Mouse (Mus musculus) CH12.LX (cell line): Measurements from ENCODE around the gene Chd2. TPM values are rescaled to one million over a fixed set of nuclear protein-coding genes. Genes with fewer than 3 reads are reported as not detected.
"Not testable (repeated sequence)": the region's sequence is repeated elsewhere in the genome, so short reads cannot be mapped to it uniquely, and the experiment has no call there.

Experiments
- DNase-seq: peaks from one replicate; pipeline ENCODE4 v3.0.0-alpha.2; 2013; ENCODE audit errors: extremely low read depth
- H3K27ac ChIP-seq: 2 replicates; pipeline ENCODE4 v1.5.1; 2012; ENCODE audit warnings: low read depth, mild to moderate bottlenecking, control low read depth, moderate library complexity; ENCODE audit not compliant: insufficient read depth
- H3K27me3 ChIP-seq: replicated peaks from 2 replicates; pipeline ENCODE3; 2012; ENCODE audit warnings: inconsistent platforms
- H3K36me3 ChIP-seq, 2 experiments: replicated peaks in 1 of 2; 2 replicates each; pipeline versions ENCODE3 to v1.6.1; 2012; ENCODE audit warnings: inconsistent platforms in 1 of 2, low read length in 1 of 2, mild to moderate bottlenecking in 1 of 2, mixed read lengths in 1 of 2, moderate library complexity in 1 of 2; ENCODE audit not compliant: control insufficient read depth in 1 of 2, insufficient read depth in 1 of 2
- H3K4me1 ChIP-seq, 2 experiments: 2 replicates each; pipeline ENCODE4 v1.6.1; 2012; ENCODE audit warnings: inconsistent platforms in 1 of 2, moderate library complexity in 1 of 2; ENCODE audit not compliant: insufficient read depth in 2 of 2, control insufficient read depth in 1 of 2
- H3K4me2 ChIP-seq: 2 replicates; pipeline ENCODE4 v1.6.1; 2012; ENCODE audit warnings: low read depth, mild to moderate bottlenecking, control low read depth; ENCODE audit not compliant: poor library complexity, insufficient read depth, severe bottlenecking
- H3K4me3 ChIP-seq, 3 experiments: fragments of 150-350 bp in 1 of 3; sonication (generic) in 1 of 3; replicated peaks in 1 of 3; 2 replicates each; pipeline versions ENCODE3 to v1.5.1; 2011 to 2012; ENCODE audit warnings: low read depth in 2 of 3, low read length in 2 of 3, mild to moderate bottlenecking in 2 of 3, moderate library complexity in 2 of 3, control low read depth in 1 of 3, improper control_type of control experiment in 1 of 3, inconsistent platforms in 1 of 3, mixed read lengths in 1 of 3; ENCODE audit not compliant: poor library complexity in 1 of 3
- H3K79me2 ChIP-seq: replicated peaks from 2 replicates; pipeline ENCODE4 v1.6.1; 2012; ENCODE audit warnings: mild to moderate bottlenecking, moderate library complexity; ENCODE audit not compliant: control insufficient read depth, poor library complexity, insufficient read depth, severe bottlenecking; ENCODE audit errors: extremely low read depth
- H3K9ac ChIP-seq: 2 replicates; pipeline ENCODE4 v1.6.1; 2012; ENCODE audit warnings: low read depth, mild to moderate bottlenecking, control low read depth, moderate library complexity; ENCODE audit not compliant: insufficient read depth
- H3K9me3 ChIP-seq: replicated peaks from 2 replicates; pipeline ENCODE3; 2012; ENCODE audit warnings: low read length, inconsistent platforms, mixed read lengths
- BHLHE40 ChIP-seq: IDR thresholded peaks from 2 replicates; pipeline ENCODE4 v1.6.1; 2011; ENCODE audit warnings: mild to moderate bottlenecking, low read depth, low read length, improper control_type of control experiment
- CTCF ChIP-seq, 2 experiments: IDR thresholded peaks in 1 of 2; conservative IDR thresholded peaks in 1 of 2; 2 replicates each; pipeline ENCODE4 v1.5.1; 2011 to 2012; ENCODE audit warnings: low read depth in 2 of 2, low read length in 2 of 2, improper control_type of control experiment in 1 of 2, inconsistent platforms in 1 of 2, mild to moderate bottlenecking in 1 of 2, moderate library complexity in 1 of 2
- KAT2A ChIP-seq: IDR thresholded peaks from 2 replicates; pipeline ENCODE4 v1.6.1; 2012; ENCODE audit warnings: low read length, improper control_type of control experiment, inconsistent platforms; ENCODE audit not compliant: insufficient replicate concordance
- MAFK ChIP-seq: IDR thresholded peaks from 2 replicates; pipeline ENCODE4 v1.6.1; 2011; ENCODE audit warnings: low read length, improper control_type of control experiment; ENCODE audit not compliant: insufficient replicate concordance
- SMC3 ChIP-seq: IDR thresholded peaks from 2 replicates; pipeline ENCODE4 v1.6.1; 2011; ENCODE audit warnings: low read depth, low read length, improper control_type of control experiment
- TCF12 ChIP-seq: IDR thresholded peaks from 2 replicates; pipeline ENCODE4 v1.6.1; 2014; ENCODE audit warnings: low read depth, mild to moderate bottlenecking, inconsistent platforms, low read length, improper control_type of control experiment
- ZC3H11A ChIP-seq: IDR thresholded peaks from 2 replicates; pipeline ENCODE4 v1.6.1; 2012; ENCODE audit warnings: low read depth, mild to moderate bottlenecking, inconsistent platforms, low read length, improper control_type of control experiment
- dilution Hi-C: fragments of 300-500 bp; cut with MboI; formaldehyde crosslinking; loops from 2 replicates; pipeline ENCODE4 v1.14.3; 2020; ENCODE audit warnings: low sequenced_read_pairs; ENCODE audit not compliant: extremely low pct_unique_long_range_greater_than_20kb, extremely low pct_ligation_motif_present
- in situ Hi-C: fragments of 300-500 bp; cut with MboI; formaldehyde crosslinking; loops from 3 replicates; pipeline ENCODE4 v1.14.3; 2019; ENCODE audit warnings: low sequenced_read_pairs, low pct_ligation_motif_present, low pct_unique_long_range_greater_than_20kb, mixed read lengths
- polyA plus RNA-seq: library from polyadenylated mRNA; unstranded; fragments of >175 nt; gene quantifications from 2 replicates; pipeline ENCODE4 v1.2.1, GENCODE M21; 2012; ENCODE audit warnings: low read depth; ENCODE audit not compliant: insufficient read length
- total RNA-seq, 2 experiments: library from RNA; depleted of rRNA; stranded (reverse); fragments of 300-350 nt in 1 of 2; fragments of >200 nt in 1 of 2; gene quantifications; 2 replicates each; pipeline ENCODE4 v1.2.3; 2012 to 2014

Gene Chd2
- total and polyA plus RNA-seq, 3 experiments: 23.2 to 39.3 (median 30.9) TPM

DNA sequence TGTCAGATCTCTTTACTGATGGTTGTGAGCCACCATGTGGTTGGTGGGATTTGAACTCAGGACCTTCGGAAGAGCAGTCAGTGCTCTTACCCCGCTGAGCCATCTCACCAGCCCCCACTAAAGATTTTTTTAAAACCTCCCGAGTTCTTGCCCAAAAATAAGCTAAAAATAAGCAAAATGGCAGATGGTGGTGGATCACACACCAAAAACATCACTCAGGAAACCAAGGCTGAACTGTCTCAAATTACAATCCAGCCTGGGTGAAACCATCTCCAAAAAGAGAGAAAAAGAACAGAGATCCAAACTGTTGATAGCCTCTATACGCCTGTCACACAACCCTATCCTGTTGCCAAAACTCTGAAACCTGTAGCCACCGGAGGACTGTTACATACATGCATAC, 11.5 kb downstream of the Chd2 start:
- no peak for TF ChIP-seq MAFK
- TF ChIP-seq TCF12: no peak
- TF ChIP-seq KAT2A: no peak
- TF ChIP-seq ZC3H11A: no peak
- TF ChIP-seq SMC3: no peak
- dilution Hi-C loops: no loop called here
- H3K36me3 ChIP-seq: peaks cover 32 to 63% of the 10 kb centered on the region in 2 experiments
- H3K9me3 ChIP-seq: no peaks in the 10 kb centered on the region
- no peaks in the 10 kb centered on the region for H3K27me3 ChIP-seq
- no peak overlapping the region for H3K9ac ChIP-seq
- no peak overlapping the region for H3K4me3 ChIP-seq
- peaks cover 11 to 58% of the 10 kb centered on the region in 2 experiments; a peak in 3 of 4 replicates for H3K4me1 ChIP-seq
- no peak overlapping the region for H3K27ac ChIP-seq
- DNase-seq: no peak
- in situ Hi-C loops: no loop called here
- no peak overlapping the region for H3K4me2 ChIP-seq
- H3K79me2 ChIP-seq: peaks cover 84% of the 10 kb centered on the region

DNA sequence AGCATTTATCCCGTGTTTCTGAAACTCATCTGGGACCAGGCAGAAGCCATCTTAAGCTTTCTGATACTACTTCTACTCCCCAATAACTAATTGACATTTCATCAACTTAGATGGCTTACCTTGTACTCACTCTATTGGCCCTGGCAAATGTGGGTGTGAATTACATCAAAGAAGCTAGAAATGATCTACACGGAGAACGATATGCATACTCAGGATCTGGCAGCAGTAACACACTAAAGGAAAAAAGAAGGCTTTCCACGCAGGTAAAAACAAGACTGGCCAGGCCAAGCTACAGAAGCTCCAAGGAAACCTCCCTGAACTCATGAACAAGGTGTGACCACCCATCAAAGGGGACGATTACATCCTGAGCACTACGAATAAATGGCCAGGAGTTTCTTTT, 12.4 kb downstream of the Chd2 start:
- H3K4me2 ChIP-seq: no peak overlapping the region
- TF ChIP-seq KAT2A: no peak
- no peak for TF ChIP-seq CTCF (conservative IDR thresholded peaks at IDR 0.05 in 1 of 2, IDR thresholded peaks at IDR 0.05 in 1 of 2; ENCODE audit: low read depth in 2 of 2, low read length in 2 of 2)
- no peak for TF ChIP-seq BHLHE40
- TF ChIP-seq, all 38 proteins: peak for 0
- no peaks in the 10 kb centered on the region for H3K27me3 ChIP-seq
- no peaks in the 10 kb centered on the region for H3K9me3 ChIP-seq
- H3K4me3 ChIP-seq: no peak overlapping the region
- in situ Hi-C loops (no loop called here), dilution Hi-C loops (no loop called here)
- no peak overlapping the region for H3K27ac ChIP-seq
- H3K79me2 ChIP-seq: peaks cover 76% of the 10 kb centered on the region
- no peak overlapping the region for H3K9ac ChIP-seq
- no peak for DNase-seq
- peaks cover 32 to 64% of the 10 kb centered on the region in 2 experiments for H3K36me3 ChIP-seq
- H3K4me1 ChIP-seq: peaks cover 14 to 58% of the 10 kb centered on the region in 2 experiments

DNA sequence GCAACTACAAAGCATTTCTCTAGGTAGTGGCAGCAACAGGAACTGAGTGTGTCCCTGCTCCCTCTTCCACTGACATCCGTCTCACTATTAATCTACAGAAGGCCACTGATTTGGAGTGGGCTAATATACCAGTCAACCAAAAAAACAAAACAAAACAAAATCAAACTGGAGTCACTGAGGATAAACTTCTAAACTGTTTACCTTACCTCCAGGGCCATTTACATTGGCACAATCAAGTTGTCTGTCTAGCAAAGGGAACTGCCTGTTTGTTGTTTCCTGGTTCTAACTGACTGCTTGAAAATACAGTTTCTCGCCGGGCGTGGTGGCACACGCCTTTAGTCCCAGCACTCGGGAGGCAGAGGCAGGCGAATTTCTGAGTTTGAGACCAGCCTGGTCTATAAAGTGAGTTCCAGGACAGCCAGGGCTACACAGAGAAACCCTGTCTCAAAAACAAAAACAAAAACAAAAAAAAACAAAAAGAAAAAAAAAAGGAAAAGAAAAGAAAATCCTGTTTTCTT, 13.2 kb downstream of the Chd2 start:
- H3K4me2 ChIP-seq, H3K27me3 ChIP-seq, H3K9ac ChIP-seq, DNase-seq, in situ Hi-C loops, H3K27ac ChIP-seq, dilution Hi-C loops, H3K9me3 ChIP-seq, H3K4me3 ChIP-seq: not testable (repeated sequence)
- Histone ChIP-seq H3K36me3 (peaks cover 35 to 60% of the 10 kb centered on the region in 2 experiments), H3K4me1 (peaks cover 11 to 56% of the 10 kb centered on the region in 2 experiments), H3K79me2 (peaks cover 72% of the 10 kb centered on the region)
